Mouse (Mus musculus) naive thymus-derived CD4-positive, alpha-beta T cell, adult 5 months (primary cell): Measurements from ENCODE around the gene Defa33. TPM values are rescaled to one million over a fixed set of nuclear protein-coding genes. Genes with fewer than 3 reads are reported as not detected.

Experiments
- polyA plus RNA-seq: library from polyadenylated mRNA; unstranded; fragments of 100-300 nt; shearing (Covaris generic); gene quantifications from one replicate; pipeline ENCODE4 v1.2.1, GENCODE M21; 2017

The Defa33 gene
- polyA plus RNA-seq = not detected

DNA sequence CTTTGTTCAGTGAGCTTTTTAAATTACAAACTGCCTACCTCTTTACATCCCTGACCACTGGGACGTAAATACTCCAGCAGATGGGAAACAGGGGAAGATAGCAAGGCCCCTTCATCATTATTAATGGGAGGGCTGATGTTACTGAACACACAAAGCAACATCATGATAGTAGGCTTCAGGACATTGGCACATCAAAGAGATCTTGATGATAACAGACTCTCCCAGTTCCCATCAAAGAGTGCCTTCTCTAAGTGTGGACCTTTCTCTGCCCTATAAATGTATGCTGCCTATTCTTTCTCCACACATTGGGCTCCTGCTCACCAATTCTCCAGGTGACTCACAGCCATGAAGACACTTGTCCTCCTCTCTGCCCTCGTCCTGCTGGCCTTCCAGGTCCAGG is at the start of gene Defa33:
Gene Defa33, plus strand, starts transcription at position 301 of the 400 bp plus-strand sequence.

DNA sequence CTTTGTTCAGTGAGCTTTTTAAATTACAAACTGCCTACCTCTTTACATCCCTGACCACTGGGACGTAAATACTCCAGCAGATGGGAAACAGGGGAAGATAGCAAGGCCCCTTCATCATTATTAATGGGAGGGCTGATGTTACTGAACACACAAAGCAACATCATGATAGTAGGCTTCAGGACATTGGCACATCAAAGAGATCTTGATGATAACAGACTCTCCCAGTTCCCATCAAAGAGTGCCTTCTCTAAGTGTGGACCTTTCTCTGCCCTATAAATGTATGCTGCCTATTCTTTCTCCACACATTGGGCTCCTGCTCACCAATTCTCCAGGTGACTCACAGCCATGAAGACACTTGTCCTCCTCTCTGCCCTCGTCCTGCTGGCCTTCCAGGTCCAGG is 13.4 kb upstream of the Defa33 start, which contains the start of gene Defa2:
Gene Defa2, plus strand, starts transcription at position 301 of the 400 bp plus-strand sequence.

DNA sequence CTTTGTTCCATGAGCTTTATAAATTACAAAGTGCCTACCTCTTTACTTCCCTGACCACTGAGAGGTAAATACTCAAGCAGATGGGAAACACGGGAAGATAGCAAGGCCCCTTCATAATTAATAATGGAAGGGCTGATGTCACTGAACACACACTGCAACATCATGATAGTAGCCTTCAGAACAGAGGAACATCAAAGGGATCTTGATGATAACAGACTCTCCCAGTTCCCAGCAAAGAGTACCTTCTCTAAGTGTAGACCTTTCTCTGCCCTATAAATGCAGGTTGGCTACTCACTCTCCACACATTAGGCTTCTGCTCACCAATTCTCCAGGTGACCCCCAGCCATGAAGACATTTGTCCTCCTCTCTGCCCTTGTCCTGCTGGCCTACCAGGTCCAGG is 35.5 kb downstream of the Defa33 start, which contains the start of gene Defa36:
Gene Defa36, plus strand, starts transcription at position 301 of the 400 bp plus-strand sequence.

Other genes with a start within 250 kb of the Defa33 start
- not detected for gene Defa22, start 229.5 kb upstream of the Defa33 start, polyA plus RNA-seq
- gene Defa31, start 200.2 kb upstream of the Defa33 start, polyA plus RNA-seq = not detected
- not detected for gene Gm15293, start 190.2 kb upstream of the Defa33 start, polyA plus RNA-seq
- gene Gm15292, start 142.1 kb upstream of the Defa33 start, polyA plus RNA-seq = not detected
- not detected for gene Defa27, start 76.3 kb upstream of the Defa33 start, polyA plus RNA-seq
- gene Defa29, start 64.8 kb upstream of the Defa33 start, polyA plus RNA-seq = not detected
- gene Defa2, start 13.3 kb upstream of the Defa33 start, polyA plus RNA-seq = not detected
- not detected for gene Defa36, start 35.6 kb downstream of the Defa33 start, polyA plus RNA-seq
- not detected for gene Gm7849, start 64.7 kb downstream of the Defa33 start, polyA plus RNA-seq
- gene Defa20, start 117.4 kb downstream of the Defa33 start, polyA plus RNA-seq = not detected
- gene Defa32, start 137.2 kb downstream of the Defa33 start, polyA plus RNA-seq = not detected
- not detected for gene Defa37, start 173.6 kb downstream of the Defa33 start, polyA plus RNA-seq
- not detected for gene Defa28, start 191.2 kb downstream of the Defa33 start, polyA plus RNA-seq
- not detected for gene Gm7861, start 202.7 kb downstream of the Defa33 start, polyA plus RNA-seq
- not detected for gene Defa26, start 226.4 kb downstream of the Defa33 start, polyA plus RNA-seq